Mouse (Mus musculus): ENCODE data around the gene Acoxl. TPM values are rescaled to one million over a fixed set of nuclear protein-coding genes. Genes with fewer than 3 reads are reported as not detected.

Gene Acoxl
- total RNA-seq, 1 experiment from 2014 or later: not detected

DNA sequence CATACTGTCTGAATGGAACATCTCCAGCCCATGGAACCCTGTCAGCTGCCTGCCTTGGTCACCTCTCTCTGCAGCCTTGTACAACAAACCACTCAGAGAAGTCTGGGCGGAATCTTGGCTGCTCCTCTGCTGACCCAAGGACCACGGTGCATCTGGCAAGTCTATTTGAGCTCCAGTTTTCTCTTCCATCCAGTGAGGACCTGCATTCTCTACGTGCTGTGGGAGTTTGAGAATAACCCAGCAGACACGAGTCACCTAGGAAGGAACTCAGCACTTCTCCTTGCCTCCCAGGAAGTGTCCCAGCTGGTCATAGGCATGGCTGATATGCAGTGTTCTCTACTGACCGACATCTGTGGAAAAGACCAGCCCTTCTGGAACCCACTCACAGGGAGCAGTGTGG is 295.8 kb downstream of the Acoxl start:
- ATAC-seq (replicated peaks in 1 of 2; ENCODE audit: insufficient read depth in 1 of 2, low FRiP score in 2 of 2, low TSS enrichment in 1 of 2, low read depth in 1 of 2, poor library complexity in 2 of 2, severe bottlenecking in 2 of 2): no peak

DNA sequence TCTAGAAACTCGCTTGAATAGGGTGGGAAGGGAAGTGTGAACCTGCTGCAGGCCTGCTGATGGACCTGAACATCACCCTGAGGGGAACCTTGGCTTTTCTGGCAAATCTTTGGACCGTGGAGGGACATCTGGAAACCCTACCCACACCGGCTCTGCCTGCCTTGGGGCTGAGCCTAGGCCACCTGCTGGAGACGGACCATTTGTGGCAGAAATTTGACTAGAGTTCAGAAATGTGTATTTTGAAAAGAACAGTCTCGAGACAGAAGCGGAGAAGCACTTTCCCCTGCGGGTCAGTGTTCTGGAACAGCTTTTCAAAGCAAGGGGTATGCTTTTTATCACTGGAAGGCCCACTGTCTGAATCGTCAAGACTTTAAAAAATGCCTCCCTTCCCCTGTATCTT is 296.3 kb downstream of the Acoxl start:
- no peak for ATAC-seq (replicated peaks in 1 of 2; ENCODE audit: insufficient read depth in 1 of 2, low FRiP score in 2 of 2, low TSS enrichment in 1 of 2, low read depth in 1 of 2, poor library complexity in 2 of 2, severe bottlenecking in 2 of 2)

DNA sequence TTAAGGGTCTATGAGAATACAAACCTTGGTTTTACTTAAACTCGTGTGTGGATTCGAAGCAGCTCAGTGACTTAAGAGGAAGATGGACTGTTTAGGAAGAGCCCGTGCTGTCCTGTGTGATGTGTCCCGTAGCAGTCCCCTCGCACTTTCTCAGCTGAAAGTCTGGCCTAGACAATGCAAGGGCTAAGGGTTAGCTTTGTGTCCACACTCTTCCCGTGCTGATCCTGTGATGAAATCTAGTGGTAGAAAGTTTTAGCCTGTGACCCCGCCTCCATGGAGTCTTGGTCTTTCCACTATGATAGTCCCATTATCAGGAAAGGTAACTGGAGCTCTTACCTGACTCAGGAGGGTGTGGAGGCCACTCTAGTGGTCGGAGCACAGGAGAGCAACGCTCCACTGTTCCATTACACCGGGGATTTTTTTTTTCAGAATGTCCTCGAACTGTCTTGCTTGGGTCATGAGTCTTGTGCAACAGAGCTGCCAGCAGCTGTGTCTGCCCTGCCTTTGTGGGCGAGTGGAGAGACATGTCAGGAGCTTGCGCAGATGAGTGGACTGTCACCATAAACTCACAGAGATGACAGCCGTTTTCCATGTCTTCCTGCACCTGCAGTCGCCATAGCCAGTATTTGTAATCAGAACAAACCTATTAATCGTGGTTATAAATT is 298.2 kb downstream of the Acoxl start:
- ATAC-seq (replicated peaks in 1 of 2; ENCODE audit: insufficient read depth in 1 of 2, low FRiP score in 2 of 2, low TSS enrichment in 1 of 2, low read depth in 1 of 2, poor library complexity in 2 of 2, severe bottlenecking in 2 of 2): peak in 1 of 2 experiments; percentile 43; a peak in 1 of 4 replicates

DNA sequence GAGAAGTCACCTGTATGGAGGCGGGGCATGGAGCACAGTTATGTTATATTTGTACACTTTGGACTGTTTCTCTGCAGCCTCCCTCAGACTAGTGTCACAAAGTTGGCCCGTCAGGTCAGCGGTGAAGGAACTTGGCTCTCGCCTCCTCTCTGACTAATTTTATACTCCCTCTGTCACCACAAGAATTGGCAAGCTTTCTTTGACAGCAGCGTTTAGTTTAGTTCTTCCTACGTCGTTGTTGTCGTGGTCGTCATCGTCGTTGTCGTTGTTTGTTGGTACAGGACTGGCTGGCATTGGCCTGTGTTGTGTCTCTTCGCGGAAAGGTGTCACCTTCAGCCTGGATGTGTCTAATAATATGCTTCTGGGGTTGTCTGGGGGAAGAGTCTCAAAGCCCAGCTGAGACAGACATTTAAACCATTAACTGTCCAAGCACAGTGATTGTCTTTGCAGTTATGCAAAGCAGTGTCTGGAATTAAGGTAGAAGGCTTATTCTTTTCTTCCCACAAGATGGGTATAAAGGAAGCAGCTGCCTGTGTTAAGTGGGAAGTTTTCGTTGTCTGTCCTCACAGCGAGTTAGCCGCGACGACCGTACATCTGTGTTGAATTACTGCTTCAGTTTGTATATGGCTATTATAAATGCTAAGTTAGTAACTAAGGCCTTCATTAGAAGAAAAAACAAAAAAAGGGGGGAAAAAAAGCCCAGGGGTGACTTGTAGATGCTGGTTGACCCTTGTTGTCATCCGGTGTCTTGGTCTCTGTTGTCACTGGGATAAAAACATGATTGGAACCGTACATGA is 299.0 kb downstream of the Acoxl start:
- no peak for ATAC-seq (replicated peaks in 1 of 2; ENCODE audit: insufficient read depth in 1 of 2, low FRiP score in 2 of 2, low TSS enrichment in 1 of 2, low read depth in 1 of 2, poor library complexity in 2 of 2, severe bottlenecking in 2 of 2)

DNA sequence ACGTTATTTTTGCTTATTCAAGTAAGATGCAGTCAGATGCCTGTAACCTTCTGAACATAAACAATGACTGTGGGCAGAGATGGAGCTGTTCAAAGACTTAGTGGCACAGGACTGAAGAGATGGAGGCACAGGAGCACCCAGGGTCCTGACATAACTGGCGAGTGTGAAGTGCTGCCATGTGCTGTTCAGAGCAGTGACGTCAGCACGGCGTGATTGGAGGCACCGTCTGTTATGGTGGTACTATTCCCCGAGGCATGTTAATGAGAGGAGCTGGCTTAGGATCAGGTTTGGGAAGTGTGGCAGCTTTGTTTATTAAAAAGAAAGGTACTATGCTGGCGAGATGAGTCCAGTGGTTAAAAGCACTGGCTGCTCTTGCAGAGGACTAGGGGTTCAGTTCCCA is 300.2 kb downstream of the Acoxl start:
- no peak for ATAC-seq (replicated peaks in 1 of 2; ENCODE audit: insufficient read depth in 1 of 2, low FRiP score in 2 of 2, low TSS enrichment in 1 of 2, low read depth in 1 of 2, poor library complexity in 2 of 2, severe bottlenecking in 2 of 2)

DNA sequence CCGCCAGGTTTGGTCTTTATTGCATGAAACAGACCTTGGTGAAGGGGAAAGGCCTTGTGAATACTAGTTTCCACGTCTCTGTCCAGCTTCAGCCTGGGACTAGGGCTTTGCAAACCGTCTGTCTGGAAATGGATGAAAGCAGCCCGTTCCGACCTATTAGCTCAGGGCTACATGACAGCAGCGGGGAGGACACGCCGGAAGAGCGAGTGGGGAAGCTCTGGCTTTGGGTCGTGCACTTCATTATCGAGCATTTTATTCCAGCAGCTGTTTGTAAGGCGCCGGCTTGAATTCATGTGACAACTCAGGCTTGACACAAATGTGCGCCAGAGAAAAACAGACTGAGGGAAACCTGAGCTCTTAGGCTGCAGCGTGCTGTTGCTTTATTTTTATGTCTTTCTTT is 301.1 kb downstream of the Acoxl start:
- no peak for ATAC-seq (replicated peaks in 1 of 2; ENCODE audit: insufficient read depth in 1 of 2, low FRiP score in 2 of 2, low TSS enrichment in 1 of 2, low read depth in 1 of 2, poor library complexity in 2 of 2, severe bottlenecking in 2 of 2)

DNA sequence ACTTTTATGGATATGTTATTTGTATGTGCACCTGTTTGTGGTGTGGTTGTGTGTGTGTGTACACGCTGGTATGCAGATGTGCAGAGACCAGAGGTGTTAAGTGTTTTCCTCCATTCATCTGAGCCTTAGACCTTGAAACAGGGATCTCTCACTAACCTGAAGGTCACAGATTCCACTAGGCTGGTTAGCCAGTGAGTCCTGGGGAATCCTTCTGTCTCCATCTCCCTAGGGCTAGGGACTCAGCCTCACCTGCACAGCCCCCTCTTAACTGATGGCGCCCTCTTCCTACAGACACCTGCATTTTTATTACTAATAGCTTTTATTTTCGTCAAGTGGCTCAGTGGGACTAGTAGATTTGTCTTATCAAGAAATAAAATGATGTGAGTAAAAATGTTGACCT is 301.5 kb downstream of the Acoxl start:
- ATAC-seq (replicated peaks in 1 of 2; ENCODE audit: insufficient read depth in 1 of 2, low FRiP score in 2 of 2, low TSS enrichment in 1 of 2, low read depth in 1 of 2, poor library complexity in 2 of 2, severe bottlenecking in 2 of 2): no peak

DNA sequence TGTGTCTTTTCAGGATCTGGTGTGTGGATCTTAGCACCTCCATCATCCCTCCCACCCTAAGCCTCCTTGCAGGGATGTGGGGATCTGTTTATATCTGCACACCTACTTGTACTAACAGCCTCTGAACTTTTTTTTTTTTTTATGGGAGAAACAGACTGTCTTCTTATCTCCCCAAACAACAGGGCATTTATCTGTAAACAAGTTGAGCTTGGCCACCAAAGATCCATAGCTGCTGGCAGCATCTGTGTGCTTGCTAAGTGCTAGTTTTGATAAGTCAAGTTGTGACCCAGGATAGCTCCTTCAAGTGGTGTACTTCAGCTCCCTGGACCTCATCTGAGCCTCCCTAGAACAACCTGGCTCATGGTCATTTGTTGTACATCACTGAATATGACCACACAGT is 305.3 kb downstream of the Acoxl start:
- no peak; a peak in 1 of 4 replicates for ATAC-seq (replicated peaks in 1 of 2; ENCODE audit: insufficient read depth in 1 of 2, low FRiP score in 2 of 2, low TSS enrichment in 1 of 2, low read depth in 1 of 2, poor library complexity in 2 of 2, severe bottlenecking in 2 of 2)

DNA sequence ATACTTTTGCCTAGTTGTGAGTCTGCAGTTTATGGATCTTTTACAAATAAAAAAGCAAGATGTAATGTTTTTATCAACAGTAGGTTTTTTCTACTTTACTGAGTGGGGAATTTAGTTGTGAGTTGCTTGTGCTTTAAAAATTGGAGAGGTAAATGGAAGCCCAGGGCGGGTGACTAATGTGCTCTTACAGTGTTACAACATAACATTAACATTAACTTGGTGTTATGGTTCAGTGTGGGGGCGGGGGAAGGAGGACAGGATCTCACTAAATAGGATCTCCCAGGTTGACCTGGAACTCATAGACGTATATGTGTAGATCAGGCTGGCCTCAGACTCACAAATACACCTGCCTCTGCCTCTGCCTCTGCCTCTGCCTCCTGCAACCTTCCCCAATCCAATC is 306.8 kb downstream of the Acoxl start:
- no peak for ATAC-seq (replicated peaks in 1 of 2; ENCODE audit: insufficient read depth in 1 of 2, low FRiP score in 2 of 2, low TSS enrichment in 1 of 2, low read depth in 1 of 2, poor library complexity in 2 of 2, severe bottlenecking in 2 of 2)

DNA sequence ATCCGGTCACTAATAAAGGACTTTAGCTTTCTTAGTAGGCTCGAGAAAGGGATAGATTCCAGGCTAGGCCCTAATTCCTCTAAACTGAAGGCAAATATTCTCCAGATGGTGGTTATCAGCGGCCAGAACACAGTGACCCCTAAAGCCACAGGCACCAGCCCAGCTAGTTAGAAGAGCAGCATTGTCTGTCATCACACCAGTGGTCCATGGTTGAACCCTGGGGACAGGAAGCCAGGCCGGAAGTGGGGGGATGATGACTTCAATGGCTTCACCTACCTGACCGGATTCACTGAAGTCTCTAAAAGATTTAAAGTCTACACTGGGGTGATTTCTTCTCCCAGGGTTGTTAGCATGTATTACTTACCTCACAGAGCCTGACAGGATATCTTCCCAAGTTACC is 310.9 kb downstream of the Acoxl start:
- ATAC-seq (replicated peaks in 1 of 2; ENCODE audit: insufficient read depth in 1 of 2, low FRiP score in 2 of 2, low TSS enrichment in 1 of 2, low read depth in 1 of 2, poor library complexity in 2 of 2, severe bottlenecking in 2 of 2): no peak

DNA sequence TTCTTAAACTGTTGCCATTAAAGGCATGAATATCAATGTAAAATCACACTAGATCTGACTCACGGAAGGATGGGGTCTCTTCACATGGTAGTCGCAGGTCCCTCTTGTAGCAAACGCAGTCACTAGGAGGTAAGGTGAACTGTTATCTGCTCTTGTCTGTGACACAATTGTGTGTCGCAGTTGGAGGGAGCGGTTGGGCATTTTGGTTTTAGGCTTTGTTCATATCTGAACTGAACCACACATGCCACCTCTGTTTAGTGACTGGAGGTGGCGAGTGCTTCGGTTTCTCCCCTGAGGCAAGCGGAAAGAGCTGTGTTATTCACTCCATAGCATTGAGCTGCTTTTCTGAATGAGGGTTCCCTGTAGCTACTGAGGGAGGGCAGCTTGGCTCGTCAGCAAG is 313.5 kb downstream of the Acoxl start:
- ATAC-seq (replicated peaks in 1 of 2; ENCODE audit: insufficient read depth in 1 of 2, low FRiP score in 2 of 2, low TSS enrichment in 1 of 2, low read depth in 1 of 2, poor library complexity in 2 of 2, severe bottlenecking in 2 of 2): no peak

DNA sequence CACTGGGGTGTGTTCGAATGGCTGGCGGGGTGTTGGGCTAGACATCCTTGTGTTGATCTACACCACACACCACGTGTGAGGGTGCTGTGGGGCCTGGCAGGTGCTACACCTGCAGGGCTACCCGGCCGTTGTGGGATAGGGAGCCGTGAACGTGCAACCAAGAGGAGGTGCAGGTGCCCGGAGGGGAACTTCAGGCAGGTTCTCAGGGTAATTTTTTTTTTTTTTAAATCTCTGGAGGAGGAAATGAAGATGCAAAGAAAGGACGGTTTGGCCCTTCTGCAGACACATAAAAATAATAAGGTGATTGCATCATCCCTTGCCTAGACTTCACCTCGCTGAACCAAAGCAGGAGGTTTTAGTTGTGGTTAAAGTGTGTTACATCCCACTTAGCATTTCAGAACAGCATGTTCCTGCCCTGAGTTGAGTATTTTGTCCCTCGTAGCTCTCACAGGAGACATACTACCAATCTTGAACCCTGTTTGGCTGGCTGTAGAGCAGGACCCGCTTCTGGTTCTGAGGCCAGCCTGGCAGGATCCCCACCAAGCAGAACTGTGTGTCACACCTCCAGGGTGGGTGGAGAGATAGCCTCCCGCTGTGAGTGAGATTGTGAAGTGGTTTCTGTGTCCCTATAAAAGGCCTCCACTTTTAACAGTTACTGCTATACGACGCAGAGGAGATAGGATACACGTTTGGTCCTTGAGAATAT is 314.3 kb downstream of the Acoxl start:
- no peak for ATAC-seq (replicated peaks in 1 of 2; ENCODE audit: insufficient read depth in 1 of 2, low FRiP score in 2 of 2, low TSS enrichment in 1 of 2, low read depth in 1 of 2, poor library complexity in 2 of 2, severe bottlenecking in 2 of 2)

DNA sequence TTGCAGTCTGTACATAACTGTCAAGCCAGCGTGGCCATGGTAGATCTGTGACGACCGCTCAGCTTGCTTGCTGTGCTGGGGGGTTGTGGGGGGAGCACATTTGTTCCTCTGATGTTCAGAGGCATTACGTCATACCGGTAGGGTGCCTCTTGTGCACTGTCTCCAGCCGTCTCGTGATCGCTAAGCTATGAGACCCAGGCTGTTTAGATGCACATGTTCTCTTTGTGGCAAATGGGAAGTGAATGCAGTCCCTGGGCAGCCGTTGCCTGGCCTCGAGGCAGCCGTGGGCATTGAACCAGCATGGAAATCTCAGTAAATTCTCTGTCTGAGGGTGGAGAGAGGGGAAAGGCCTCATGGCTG is 314.9 kb downstream of the Acoxl start:
- no peak for ATAC-seq (replicated peaks in 1 of 2; ENCODE audit: insufficient read depth in 1 of 2, low FRiP score in 2 of 2, low TSS enrichment in 1 of 2, low read depth in 1 of 2, poor library complexity in 2 of 2, severe bottlenecking in 2 of 2)

DNA sequence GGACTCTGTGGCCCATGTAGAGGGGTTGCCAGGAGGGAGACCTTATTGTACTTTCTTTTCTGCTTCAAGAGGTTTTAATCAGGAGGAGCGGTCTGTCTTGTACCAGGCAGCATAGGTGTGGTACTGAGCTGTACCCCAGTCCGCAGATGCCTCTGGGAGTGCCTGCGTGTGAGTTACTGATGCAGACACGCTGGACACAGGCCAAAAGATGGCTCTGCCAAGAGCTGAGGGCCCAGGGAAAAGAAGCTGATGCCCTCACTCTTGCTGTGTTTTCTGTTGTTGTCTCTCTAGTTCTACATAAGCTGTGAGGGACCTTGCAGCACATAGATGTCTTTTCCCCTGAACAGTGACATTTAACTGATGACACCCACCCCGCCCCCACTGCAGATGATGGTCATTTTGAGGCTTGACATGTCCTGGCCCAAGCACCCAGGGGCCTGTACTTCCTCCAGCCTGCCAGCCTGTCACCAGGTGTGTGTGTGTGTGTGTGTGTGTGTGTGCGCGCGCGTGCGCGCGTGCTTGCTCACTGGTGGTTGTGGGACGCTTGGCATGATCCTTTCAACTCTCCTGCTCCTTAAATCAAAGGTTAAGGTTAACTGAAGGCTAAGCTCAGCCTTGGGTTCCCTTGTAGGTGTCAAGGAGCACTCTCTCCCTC is 316.9 kb downstream of the Acoxl start:
- ATAC-seq (replicated peaks in 1 of 2; ENCODE audit: insufficient read depth in 1 of 2, low FRiP score in 2 of 2, low TSS enrichment in 1 of 2, low read depth in 1 of 2, poor library complexity in 2 of 2, severe bottlenecking in 2 of 2): no peak

DNA sequence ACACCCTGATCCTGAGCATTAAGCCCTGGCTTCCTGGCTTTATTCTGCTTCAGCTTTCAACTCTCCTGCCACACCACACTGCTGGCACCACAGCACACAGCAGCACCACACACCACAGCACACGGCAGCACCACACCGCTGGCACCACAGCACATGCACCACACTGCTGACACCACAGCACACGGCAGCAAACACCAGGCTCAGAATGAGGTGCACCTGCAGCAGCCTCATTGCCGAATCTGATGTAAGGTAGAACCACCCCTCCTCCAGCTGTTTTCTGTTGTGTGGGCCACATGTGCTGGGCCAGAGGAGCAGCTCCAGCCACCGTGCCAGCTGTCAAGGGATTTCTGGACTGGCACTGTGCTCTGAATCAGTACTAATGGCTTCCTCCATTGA is 317.4 kb downstream of the Acoxl start:
- no peak for ATAC-seq (replicated peaks in 1 of 2; ENCODE audit: insufficient read depth in 1 of 2, low FRiP score in 2 of 2, low TSS enrichment in 1 of 2, low read depth in 1 of 2, poor library complexity in 2 of 2, severe bottlenecking in 2 of 2)

DNA sequence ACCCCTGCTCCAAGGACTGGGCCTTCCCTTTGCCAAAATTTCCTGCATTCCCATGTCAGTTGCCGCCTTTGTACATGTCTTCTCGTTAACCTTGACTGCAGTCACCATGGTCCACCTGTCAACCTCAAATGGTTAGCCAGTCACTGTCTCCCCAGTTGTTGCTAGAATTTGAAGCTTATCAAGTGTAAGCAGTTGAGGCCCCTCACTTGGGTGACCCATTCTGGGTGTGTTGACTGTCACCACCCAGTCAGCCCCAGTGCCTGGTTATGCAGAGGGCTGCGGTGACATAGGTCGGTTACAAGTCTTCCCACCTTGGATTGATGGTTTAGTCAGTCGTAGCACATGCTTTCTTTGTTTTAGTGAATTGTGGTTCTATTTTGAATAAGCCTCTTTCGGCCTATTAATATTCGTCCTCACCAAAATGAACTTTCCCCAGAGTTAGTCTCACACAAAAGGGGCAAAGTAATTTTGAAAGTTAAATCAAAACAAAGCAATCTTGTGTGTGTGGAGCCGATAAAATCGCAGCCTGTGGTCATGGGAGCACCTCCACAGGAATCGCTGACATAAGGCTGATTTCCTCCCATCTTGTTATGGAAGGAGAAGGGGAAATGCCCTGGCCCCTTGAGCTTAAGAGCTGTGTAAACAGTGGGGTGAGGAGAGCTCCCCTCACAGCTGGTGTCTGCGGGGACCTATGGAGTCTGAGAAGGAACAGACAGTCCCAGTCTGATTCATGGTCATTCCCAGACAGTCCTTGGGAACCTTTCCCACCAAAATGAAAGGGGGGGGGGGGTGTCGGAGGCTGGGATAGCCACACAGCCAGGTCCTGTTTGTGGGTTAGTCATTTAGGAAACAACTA is 318.1 kb downstream of the Acoxl start:
- ATAC-seq (replicated peaks in 1 of 2; ENCODE audit: insufficient read depth in 1 of 2, low FRiP score in 2 of 2, low TSS enrichment in 1 of 2, low read depth in 1 of 2, poor library complexity in 2 of 2, severe bottlenecking in 2 of 2): peak; percentile 34 to 39; a peak in 1 of 4 replicates

DNA sequence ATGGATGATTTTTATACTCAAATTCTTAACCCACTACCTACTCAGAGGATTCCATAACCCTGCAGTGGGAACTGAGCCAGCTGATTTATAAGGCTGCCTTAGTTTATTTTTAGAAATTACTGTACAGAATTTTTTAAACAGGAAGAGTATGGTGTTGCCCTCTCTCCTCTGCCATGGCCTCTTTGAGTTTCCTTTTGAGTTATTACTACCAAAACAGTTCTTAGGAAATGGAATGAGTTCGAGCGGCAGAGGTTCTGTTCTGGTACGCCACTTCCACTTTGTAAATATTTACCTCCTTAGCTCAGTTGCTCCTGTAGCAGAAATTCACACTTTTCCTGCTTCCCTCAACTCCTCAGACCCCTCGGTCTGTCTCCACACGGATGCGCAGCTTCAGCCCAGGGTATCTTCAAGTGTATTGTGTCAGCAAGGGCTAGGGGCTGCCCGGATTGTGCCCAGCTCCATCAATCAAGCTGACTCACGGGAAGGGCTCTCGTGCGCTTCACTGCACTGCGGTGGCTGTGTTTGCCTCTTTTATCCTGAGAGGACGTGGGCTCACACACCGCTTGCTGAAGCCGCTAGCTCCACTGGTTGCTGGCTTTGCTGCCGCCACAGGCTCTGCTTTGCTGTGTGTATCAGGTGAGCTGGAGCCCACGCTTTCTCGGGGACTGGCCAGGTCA is 320.2 kb downstream of the Acoxl start:
- peak; percentile 24 to 51; a peak in 1 of 4 replicates for ATAC-seq (replicated peaks in 1 of 2; ENCODE audit: insufficient read depth in 1 of 2, low FRiP score in 2 of 2, low TSS enrichment in 1 of 2, low read depth in 1 of 2, poor library complexity in 2 of 2, severe bottlenecking in 2 of 2)

Measured in hematopoietic stem cell, adult 5-6 weeks (primary cell).